Mouse (Mus musculus) erythroblast, embryonic 14.5 days (primary cell): Measurements from ENCODE around the gene Dgcr8.

Experiments
- GATA1 ChIP-seq: IDR thresholded peaks from 2 replicates; pipeline ENCODE4 v1.6.1; 2012; ENCODE audit warnings: low read length, inconsistent platforms, mixed read lengths
- TAL1 ChIP-seq: IDR thresholded peaks from 3 replicates; pipeline ENCODE4 v1.6.1; 2012; ENCODE audit warnings: low read length, inconsistent platforms, mixed read lengths

GRCm38 (mm10) chr16:18333976-18334375, 44.9 kb upstream of the Dgcr8 start:
- TF ChIP-seq GATA1 (no peak), TAL1 (no peak)
